Mouse (Mus musculus) gastrocnemius, postnatal 36 days (tissue): ENCODE measurements at regions not wholly inside any gene's neighbourhood (a gene's known extent, or its start where the extent isn't known, plus 50 kb on each side); places are given as distances from the start of the nearest gene placed in this dataset.
A peak's percentile ranks its signal among the peaks of the same experiment; 100 is the strongest.
"Not testable (repeated sequence)": the region's sequence is repeated elsewhere in the genome, so short reads cannot be mapped to it uniquely, and the experiment has no call there.

Experiments
- DNase-seq, 2 experiments: peaks; one replicate each; pipeline ENCODE4 v3.0.0; 2022
- intact Hi-C: fragments of 180-260 bp; cut with DNase I; formaldehyde crosslinking; loops from one replicate; pipeline ENCODE4 v1.15.1; 2025

- no peak for DNase-seq
- intact Hi-C loops: no loop called here
Observed at GRCm38 (mm10) chr15:93095224-93095623, 179.8 kb downstream of the Gxylt1 start.

DNA sequence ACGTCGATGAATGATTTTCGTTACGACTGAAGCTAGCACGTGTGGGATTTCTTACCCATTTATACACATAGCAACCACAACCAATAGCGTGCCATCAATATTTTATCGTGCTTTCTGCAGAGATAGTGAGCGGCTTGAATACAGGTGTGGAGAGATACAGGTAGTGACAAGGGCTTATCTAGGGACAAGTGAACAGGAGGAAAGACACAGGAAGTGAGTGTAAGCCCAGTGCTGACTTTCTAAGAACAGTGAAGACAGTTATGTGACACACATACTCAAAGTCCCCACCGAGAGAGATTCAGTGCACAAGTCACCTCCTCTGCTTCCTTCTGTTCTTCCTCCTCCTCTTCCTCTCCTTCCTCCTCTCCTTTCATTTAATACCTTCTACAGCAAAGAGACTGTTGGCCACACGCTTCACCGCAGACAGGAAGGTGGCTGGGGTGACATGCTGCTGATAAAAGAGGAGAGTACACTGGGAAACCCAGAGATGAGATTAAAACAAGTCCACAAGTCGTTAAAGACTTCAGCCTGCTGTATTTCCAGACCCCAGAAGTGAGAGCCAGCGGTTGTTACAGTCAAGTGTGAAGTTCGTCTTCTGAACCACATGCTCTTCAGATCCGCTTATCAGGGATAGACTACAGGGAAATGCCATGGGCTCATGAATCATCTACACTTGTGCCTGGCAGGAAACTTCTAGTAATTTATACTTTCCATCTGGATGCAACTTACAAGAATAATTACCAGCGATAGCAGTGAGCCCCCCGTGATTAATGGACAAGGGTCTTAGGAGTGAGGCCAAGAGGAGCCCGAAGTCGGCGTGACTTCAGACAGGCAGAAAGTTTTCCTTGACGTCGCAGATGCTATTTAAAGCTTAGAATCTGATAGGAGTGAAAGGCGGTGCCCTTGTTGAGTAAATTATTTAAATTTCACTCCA, 180.5 kb downstream of the Gxylt1 start:
- intact Hi-C loops: no loop called here
- DNase-seq: no peak

- intact Hi-C loops: loop anchor here (2.0 kb wide), 1 partner anchor 125 kb away; no protein-coding TSS in a partner anchor
- DNase-seq: no peak
Observed at GRCm38 (mm10) chr15:93091396-93091795, 183.6 kb downstream of the Gxylt1 start.

- DNase-seq: peak; percentile 22 to 37
- intact Hi-C loops: no loop called here
Observed at GRCm38 (mm10) chr15:93089347-93089746, 185.6 kb downstream of the Gxylt1 start.

DNA sequence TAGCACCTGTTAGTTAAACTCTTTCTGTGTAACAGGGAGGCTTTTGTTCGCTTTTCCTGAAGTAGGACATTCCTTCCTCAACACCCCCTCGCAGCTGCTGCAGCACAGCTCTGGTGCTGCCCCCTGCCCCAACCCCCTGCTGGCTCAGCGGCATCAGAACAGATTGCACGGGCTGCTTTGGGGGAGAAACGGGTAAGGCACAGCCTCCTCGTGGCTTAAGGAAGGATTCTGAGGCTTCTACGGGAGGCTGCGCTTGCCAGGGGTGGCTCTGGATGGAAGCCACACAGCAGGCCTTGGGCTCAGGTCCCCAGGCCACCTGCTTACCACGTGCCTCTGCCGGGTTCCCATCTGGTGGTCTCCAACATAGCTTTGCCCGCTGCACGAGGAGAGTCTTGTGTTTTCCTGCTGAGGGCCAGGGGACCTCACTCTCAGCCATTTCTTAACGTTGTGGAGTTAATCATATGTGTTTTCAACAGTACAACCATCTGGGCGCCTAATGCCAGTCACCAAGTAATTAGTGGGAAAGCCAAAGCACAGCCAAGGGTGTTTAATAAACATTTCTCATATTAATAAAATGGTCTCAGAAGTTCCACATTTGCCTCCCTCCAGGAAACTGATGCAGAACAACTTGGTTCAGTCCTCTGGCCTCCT, 189.9 kb downstream of the Gxylt1 start:
- intact Hi-C loops: no loop called here
- no peak for DNase-seq

- intact Hi-C loops: no loop called here
- no peak for DNase-seq
Observed at GRCm38 (mm10) chr15:93074070-93074469, 200.9 kb downstream of the Gxylt1 start.

DNA sequence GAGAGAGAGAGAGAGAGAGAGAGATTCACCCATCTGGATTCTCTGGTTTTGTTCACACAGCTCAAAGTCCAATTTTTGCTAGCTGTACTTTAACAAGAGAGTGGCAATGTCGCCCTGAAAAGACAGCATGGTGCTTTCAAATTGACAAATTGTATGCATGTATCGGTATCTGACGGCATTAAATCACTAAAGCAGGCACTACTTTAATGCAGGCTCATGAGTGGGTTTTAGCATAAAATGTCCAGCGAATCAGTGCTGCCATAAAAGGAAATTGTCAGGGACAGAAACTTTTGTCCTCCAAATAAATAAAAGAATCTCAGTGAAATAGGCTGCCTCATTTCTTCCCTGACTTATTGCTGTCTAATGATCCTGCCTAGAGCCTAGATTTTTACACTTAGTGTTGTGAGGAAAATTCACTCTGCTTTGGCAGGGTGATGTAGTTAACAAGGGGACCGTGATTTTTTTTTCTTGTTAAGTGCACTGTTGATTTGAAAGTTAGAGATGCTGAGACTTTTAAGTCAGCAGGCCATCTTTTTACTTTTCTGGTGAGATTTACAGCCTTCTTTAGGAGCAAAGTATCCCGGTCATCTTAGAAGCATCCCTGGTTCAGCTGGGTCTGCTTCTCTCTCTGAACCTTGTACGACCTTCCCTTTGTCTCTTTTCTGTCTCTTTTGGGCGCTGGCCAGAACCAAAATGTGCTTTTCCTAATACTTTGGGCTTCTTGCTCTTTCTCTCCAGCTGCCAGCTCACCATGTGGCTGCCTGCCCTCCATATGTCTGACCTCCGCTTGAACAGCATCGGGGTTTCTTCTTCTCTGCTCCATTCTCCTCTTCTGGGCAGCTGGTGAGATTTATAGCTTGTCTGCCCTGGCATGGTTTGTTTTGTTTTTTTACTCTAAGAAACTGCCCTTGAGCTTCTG, 212.5 kb downstream of the Gxylt1 start:
- DNase-seq: no peak

DNA sequence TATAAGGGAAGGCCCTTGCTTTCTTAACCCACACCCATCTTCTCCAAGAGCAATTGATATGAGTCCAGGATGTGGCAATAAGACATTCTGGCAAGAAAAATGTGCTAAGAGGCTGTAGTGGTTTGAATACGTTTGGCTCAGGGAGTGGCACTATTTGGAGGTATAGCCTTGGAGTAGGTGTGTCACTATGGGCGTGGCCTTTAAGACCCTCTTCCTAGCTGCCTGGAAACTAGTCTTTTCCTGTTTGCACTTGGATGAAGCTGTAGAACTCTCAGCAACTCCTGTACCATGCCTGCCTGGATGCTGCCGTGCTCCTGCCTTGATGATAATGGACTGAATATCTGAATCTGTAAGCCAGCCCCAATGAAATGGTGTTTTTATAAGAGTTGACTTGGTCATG, 221.5 kb downstream of the Gxylt1 start:
- intact Hi-C loops: no loop called here
- no peak for DNase-seq

More for the DNA sequence above, 212.5 kb downstream of the Gxylt1 start:
- intact Hi-C loops: no loop called here

GRCm38 (mm10) chr15:93027185-93027584, 247.8 kb downstream of the Gxylt1 start:
- intact Hi-C loops: no loop called here
- no peak for DNase-seq

DNA sequence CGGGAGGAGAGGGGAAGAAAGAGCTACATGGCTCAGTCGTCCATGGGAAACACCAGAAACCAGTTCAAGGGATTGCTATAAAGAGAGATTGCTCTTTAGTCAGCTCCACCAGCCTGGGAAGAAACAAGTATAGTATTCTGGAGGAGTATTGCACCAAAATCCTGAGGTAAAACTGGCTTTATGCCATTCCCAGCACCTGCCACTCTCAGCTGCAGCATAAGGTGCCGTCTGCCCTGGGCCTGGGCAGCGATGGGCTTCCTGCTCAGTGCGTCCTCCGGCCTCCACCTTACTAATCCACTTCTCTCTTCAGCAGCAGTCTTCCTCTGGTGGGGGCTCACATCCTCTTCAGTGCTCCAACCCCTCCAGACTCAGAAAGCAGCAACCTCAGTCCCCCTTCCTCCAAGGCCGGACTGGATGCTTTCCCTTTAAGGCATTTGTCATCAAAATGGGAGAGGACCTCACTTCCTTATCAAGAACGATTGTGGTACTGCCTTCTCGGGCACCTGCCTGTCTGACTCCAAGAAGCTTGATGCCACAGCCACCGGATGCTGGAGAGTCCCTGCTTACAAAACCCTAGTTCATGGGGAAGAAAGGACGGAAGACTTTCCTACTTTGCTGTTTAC, 248.4 kb downstream of the Gxylt1 start:
- intact Hi-C loops: no loop called here
- no peak for DNase-seq

DNA sequence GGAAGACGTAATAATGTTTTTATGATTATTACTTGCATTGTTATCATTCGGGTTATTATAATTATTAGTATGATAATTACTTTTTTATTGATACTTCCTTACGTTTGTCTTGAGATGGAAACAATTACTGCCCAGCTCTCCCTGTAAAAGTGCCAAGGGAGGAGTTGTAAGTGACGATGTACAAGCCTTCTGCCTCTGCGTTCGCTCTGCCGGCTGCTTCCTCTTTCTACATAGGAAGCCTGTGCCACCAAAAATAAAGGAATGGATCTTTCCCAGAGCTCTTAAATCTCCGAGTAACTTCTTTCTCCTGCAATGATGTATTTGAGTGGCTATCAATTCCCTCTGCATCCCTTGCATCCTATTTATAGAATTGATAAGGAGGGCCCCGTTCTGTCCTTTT, 249.2 kb downstream of the Gxylt1 start:
- intact Hi-C loops: no loop called here
- DNase-seq: no peak

DNA sequence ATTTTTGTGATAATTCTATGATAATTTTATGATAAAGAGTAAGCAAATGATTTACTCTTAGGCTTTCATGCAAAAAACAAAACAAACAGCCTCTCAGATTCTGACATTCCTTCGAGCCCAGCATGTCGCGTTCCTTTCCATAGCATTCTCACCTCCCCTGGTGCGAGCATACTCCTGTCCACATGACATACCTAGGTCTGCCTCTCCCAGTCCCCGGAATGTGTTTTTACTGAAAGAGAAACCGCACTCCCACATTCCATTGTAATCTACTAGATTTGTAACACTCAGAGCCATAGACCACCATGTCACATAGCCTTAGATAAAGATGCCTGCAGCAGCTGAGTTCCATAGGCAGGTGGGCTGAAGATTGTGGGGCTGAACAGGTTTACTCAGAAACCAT, 250.8 kb downstream of the Gxylt1 start:
- intact Hi-C loops: no loop called here

DNA sequence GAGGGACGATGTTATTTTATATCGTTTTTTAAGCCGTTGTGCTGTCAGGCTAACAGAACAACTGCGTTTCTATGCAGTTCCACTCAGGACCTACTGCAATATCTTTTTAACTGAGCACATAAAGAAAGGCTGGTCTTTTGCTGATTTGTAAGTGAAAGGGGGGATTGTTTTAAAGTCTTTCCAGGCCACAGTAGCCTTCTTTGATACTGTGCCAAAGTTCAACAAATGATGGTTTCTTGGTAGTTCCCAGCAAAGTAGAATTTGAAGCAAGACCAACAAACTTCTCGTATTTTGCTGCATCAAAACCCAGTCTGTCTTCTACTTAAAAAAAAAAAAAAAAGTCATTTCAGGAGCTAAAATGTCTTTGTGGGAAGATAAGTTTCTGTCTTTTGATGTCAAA, 263.8 kb downstream of the Gxylt1 start:
- DNase-seq: no peak
- intact Hi-C loops: no loop called here

More for the DNA sequence above, 250.8 kb downstream of the Gxylt1 start:
- no peak for DNase-seq

GRCm38 (mm10) chr15:93010629-93011028, 264.4 kb downstream of the Gxylt1 start:
- intact Hi-C loops: no loop called here
- no peak for DNase-seq

- no peak for DNase-seq
- intact Hi-C loops: no loop called here
Observed at GRCm38 (mm10) chr15:93005751-93006231, 269.2 kb downstream of the Gxylt1 start.

- DNase-seq, intact Hi-C loops: not testable (repeated sequence)
Observed at GRCm38 (mm10) chr15:93005186-93005585, 269.8 kb downstream of the Gxylt1 start.

- DNase-seq: no peak
- intact Hi-C loops: no loop called here
Observed at GRCm38 (mm10) chr15:93004551-93004950, 270.4 kb downstream of the Gxylt1 start.

- intact Hi-C loops: no loop called here
- DNase-seq: no peak
Observed at GRCm38 (mm10) chr15:93003233-93003632, 271.7 kb downstream of the Gxylt1 start.

GRCm38 (mm10) chr15:93002002-93002904, 272.7 kb downstream of the Gxylt1 start:
- no peak for DNase-seq
- intact Hi-C loops: no loop called here
